8 mouse cellular contexts compared by ENCODE assay signal in genomic region chr11:69058265-69058664, GRCm38 (mm10). TPM values are rescaled to one million over a fixed set of nuclear protein-coding genes. Genes with fewer than 3 reads are reported as not detected.
DNase-seq lines count a peak whose midpoint lies in the region; ATAC-seq and TF ChIP-seq lines count a peak whose summit lies in the region.

No protein-coding gene starts in this region.

- no peak for ATAC-seq in kidney, embryonic 16.5 days (ENCODE audit: low FRiP score, low TSS enrichment)
- ATAC-seq in embryonic facial prominence, embryonic 11.5 days (replicated peaks; ENCODE audit: insufficient number of reproducible peaks, low FRiP score, low TSS enrichment, low read depth): no peak
- no peak for ATAC-seq in intestine, embryonic 15.5 days
- ATAC-seq in midbrain, postnatal 0 days (ENCODE audit: low FRiP score): no peak

- no peaks in the 10 kb centered on the region for H3K27me3 ChIP-seq in kidney, embryonic 16.5 days (ENCODE audit: insufficient read depth, low read length)
- H3K27me3 ChIP-seq in embryonic facial prominence, embryonic 11.5 days (ENCODE audit: control insufficient read depth, insufficient read depth, low read length): no peaks in the 10 kb centered on the region
- H3K27me3 ChIP-seq in intestine, embryonic 15.5 days (replicated peaks): no peaks in the 10 kb centered on the region
- H3K27me3 ChIP-seq in midbrain, postnatal 0 days (ENCODE audit: insufficient read depth, low read length): no peaks in the 10 kb centered on the region

- H3K4me3 ChIP-seq in kidney, embryonic 16.5 days (ENCODE audit: low read length): peak overlapping the region; percentile 85
- no peak overlapping the region for H3K4me3 ChIP-seq in embryonic facial prominence, embryonic 11.5 days (ENCODE audit: low read depth, low read length)
- H3K4me3 ChIP-seq in intestine, embryonic 15.5 days (replicated peaks): peak overlapping the region; percentile 89
- H3K4me3 ChIP-seq in midbrain, postnatal 0 days (ENCODE audit: low read depth, low read length): peak overlapping the region; percentile 90

- no peak for DNase-seq in kidney, adult 18-20 months
- no peak for DNase-seq in embryonic facial prominence, embryonic 11.5 days (ENCODE audit: low spot score)
- DNase-seq in midbrain, postnatal 0 days (ENCODE audit: low spot score): no peak
- no peak for DNase-seq in thymus, postnatal 0 days (ENCODE audit: low spot score)
- no peak for DNase-seq in kidney, adult 8-10 months
- no peak for DNase-seq in frontal cortex, postnatal 10 days (ENCODE audit: low spot score in 2 of 2)

- no peaks in the 10 kb centered on the region for H3K9me3 ChIP-seq in kidney, embryonic 16.5 days (ENCODE audit: low read length)
- no peaks in the 10 kb centered on the region for H3K9me3 ChIP-seq in embryonic facial prominence, embryonic 11.5 days (replicated peaks; ENCODE audit: control insufficient read depth, low read length)
- H3K9me3 ChIP-seq in intestine, embryonic 15.5 days: no peaks in the 10 kb centered on the region
- no peaks in the 10 kb centered on the region for H3K9me3 ChIP-seq in midbrain, postnatal 0 days (ENCODE audit: low read length)

- peaks cover 23% of the 10 kb centered on the region for H3K4me1 ChIP-seq in kidney, embryonic 16.5 days (ENCODE audit: insufficient read depth, low read length)
- no peaks in the 10 kb centered on the region for H3K4me1 ChIP-seq in embryonic facial prominence, embryonic 11.5 days (ENCODE audit: control insufficient read depth, insufficient read depth, low read length)
- H3K4me1 ChIP-seq in intestine, embryonic 15.5 days (replicated peaks): peaks cover 20% of the 10 kb centered on the region
- H3K4me1 ChIP-seq in midbrain, postnatal 0 days (ENCODE audit: insufficient read depth, low read length): peaks cover 10% of the 10 kb centered on the region

- H3K4me2 ChIP-seq in kidney, embryonic 16.5 days (replicated peaks; ENCODE audit: low read depth, low read length): peak overlapping the region; percentile 85
- H3K4me2 ChIP-seq in embryonic facial prominence, embryonic 11.5 days (ENCODE audit: low read depth, low read length): peak overlapping the region; percentile 45
- H3K4me2 ChIP-seq in intestine, embryonic 15.5 days (replicated peaks): peak overlapping the region; percentile 77
- H3K4me2 ChIP-seq in midbrain, postnatal 0 days (ENCODE audit: low read depth, low read length, poor library complexity, severe bottlenecking): peak overlapping the region; percentile 74

- H3K27ac ChIP-seq in kidney, embryonic 16.5 days (ENCODE audit: low read length): peak overlapping the region; percentile 88
- H3K27ac ChIP-seq in embryonic facial prominence, embryonic 11.5 days (replicated peaks; ENCODE audit: low read depth, low read length): no peak overlapping the region
- peak overlapping the region; percentile 91 for H3K27ac ChIP-seq in intestine, embryonic 15.5 days
- peak overlapping the region; percentile 92; the same call in 1 of the 2 replicates for H3K27ac ChIP-seq in midbrain, postnatal 0 days (ENCODE audit: low read depth, low read length)

- 67% methylated on average over 2 of the region's 2 CpGs for WGBS in kidney, embryonic 16.5 days
- WGBS in embryonic facial prominence, embryonic 11.5 days: 73% methylated on average over 2 of the region's 2 CpGs
- 71% methylated on average over 2 of the region's 2 CpGs for WGBS in intestine, embryonic 15.5 days
- WGBS in midbrain, postnatal 0 days: 70% methylated on average over 2 of the region's 2 CpGs

- peak overlapping the region; percentile 71 for H3K9ac ChIP-seq in kidney, embryonic 16.5 days (replicated peaks; ENCODE audit: low read length)
- H3K9ac ChIP-seq in embryonic facial prominence, embryonic 11.5 days (replicated peaks; ENCODE audit: low read length): no peak overlapping the region
- H3K9ac ChIP-seq in intestine, embryonic 15.5 days: peak overlapping the region; percentile 63
- peak overlapping the region; percentile 50 for H3K9ac ChIP-seq in midbrain, postnatal 0 days (replicated peaks; ENCODE audit: low read length, poor library complexity, severe bottlenecking)

- 0 out of 2 replicates have a peak, but pooled peaks cover 3% of the 10 kb centered on the region for H3K36me3 ChIP-seq in kidney, embryonic 16.5 days (ENCODE audit: insufficient read depth, low read length)
- no peaks in the 10 kb centered on the region for H3K36me3 ChIP-seq in embryonic facial prominence, embryonic 11.5 days (replicated peaks; ENCODE audit: control insufficient read depth, insufficient read depth, low read depth, low read length)
- H3K36me3 ChIP-seq in intestine, embryonic 15.5 days: no peaks in the 10 kb centered on the region
- no peaks in the 10 kb centered on the region for H3K36me3 ChIP-seq in midbrain, postnatal 0 days (ENCODE audit: insufficient read depth, low read length)

- no peak for TF ChIP-seq CTCF in midbrain, postnatal 0 days (IDR thresholded peaks at IDR 0.05)

RNA-seq across cellular contexts. Expression of gene Borcs6, which starts 1.3 kb away (rescaled TPM):
- 8.0 and 9.1 TPM in 2 replicates for polyA plus RNA-seq in kidney, embryonic 16.5 days (2015; fragmentation: Nextera tagmentation; extraction: Ambion mirVana)
- polyA plus RNA-seq in embryonic facial prominence, embryonic 11.5 days (2014; fragmentation: Nextera tagmentation; extraction: Ambion mirVana): 6.4 and 7.7 TPM in 2 replicates
- polyA plus RNA-seq in intestine, embryonic 15.5 days (2015; fragmentation: Nextera tagmentation; extraction: Ambion mirVana): 8.6 and 8.9 TPM in 2 replicates
- total RNA-seq in midbrain, postnatal 0 days (2014; rRNA removed): 33.3 and 39.0 TPM in 2 replicates
- 21.1 and 21.3 TPM in 2 replicates for polyA plus RNA-seq in midbrain, postnatal 0 days (2015; fragmentation: Nextera tagmentation; extraction: Ambion mirVana)
- 9.8 and 12.4 TPM in 2 replicates for polyA plus RNA-seq in thymus, postnatal 0 days (2015; fragmentation: Nextera tagmentation; extraction: Ambion mirVana)

RNA-seq across cellular contexts. Expression of gene Tmem107, which starts 12.3 kb away (rescaled TPM):
- polyA plus RNA-seq in kidney, embryonic 16.5 days (2015; fragmentation: Nextera tagmentation; extraction: Ambion mirVana): 61.0 and 68.1 TPM in 2 replicates
- polyA plus RNA-seq in embryonic facial prominence, embryonic 11.5 days (2014; fragmentation: Nextera tagmentation; extraction: Ambion mirVana): 40.4 and 43.1 TPM in 2 replicates
- 43.7 and 47.6 TPM in 2 replicates for polyA plus RNA-seq in intestine, embryonic 15.5 days (2015; fragmentation: Nextera tagmentation; extraction: Ambion mirVana)
- 42.4 and 61.8 TPM in 2 replicates for total RNA-seq in midbrain, postnatal 0 days (2014; rRNA removed)
- 23.8 and 27.8 TPM in 2 replicates for polyA plus RNA-seq in midbrain, postnatal 0 days (2015; fragmentation: Nextera tagmentation; extraction: Ambion mirVana)
- 29.8 and 33.2 TPM in 2 replicates for polyA plus RNA-seq in thymus, postnatal 0 days (2015; fragmentation: Nextera tagmentation; extraction: Ambion mirVana)

RNA-seq across cellular contexts. Expression of gene Aurkb, which starts 12.8 kb away (rescaled TPM):
- polyA plus RNA-seq in kidney, embryonic 16.5 days (2015; fragmentation: Nextera tagmentation; extraction: Ambion mirVana): 176 and 177 TPM in 2 replicates
- polyA plus RNA-seq in embryonic facial prominence, embryonic 11.5 days (2014; fragmentation: Nextera tagmentation; extraction: Ambion mirVana): 162 and 175 TPM in 2 replicates
- polyA plus RNA-seq in intestine, embryonic 15.5 days (2015; fragmentation: Nextera tagmentation; extraction: Ambion mirVana): 133 and 135 TPM in 2 replicates
- total RNA-seq in midbrain, postnatal 0 days (2014; rRNA removed): 6.9 and 10.5 TPM in 2 replicates
- polyA plus RNA-seq in midbrain, postnatal 0 days (2015; fragmentation: Nextera tagmentation; extraction: Ambion mirVana): 6.0 and 6.9 TPM in 2 replicates
- polyA plus RNA-seq in thymus, postnatal 0 days (2015; fragmentation: Nextera tagmentation; extraction: Ambion mirVana): 134 and 154 TPM in 2 replicates

RNA-seq across cellular contexts. Expression of gene Vamp2, which starts 30.0 kb away (rescaled TPM):
- 81.5 and 114 TPM in 2 replicates for polyA plus RNA-seq in kidney, embryonic 16.5 days (2015; fragmentation: Nextera tagmentation; extraction: Ambion mirVana)
- 48.8 and 61.9 TPM in 2 replicates for polyA plus RNA-seq in embryonic facial prominence, embryonic 11.5 days (2014; fragmentation: Nextera tagmentation; extraction: Ambion mirVana)
- polyA plus RNA-seq in intestine, embryonic 15.5 days (2015; fragmentation: Nextera tagmentation; extraction: Ambion mirVana): 61.8 and 64.2 TPM in 2 replicates
- total RNA-seq in midbrain, postnatal 0 days (2014; rRNA removed): 144 and 157 TPM in 2 replicates
- polyA plus RNA-seq in midbrain, postnatal 0 days (2015; fragmentation: Nextera tagmentation; extraction: Ambion mirVana): 591 and 600 TPM in 2 replicates
- 35.9 and 38.5 TPM in 2 replicates for polyA plus RNA-seq in thymus, postnatal 0 days (2015; fragmentation: Nextera tagmentation; extraction: Ambion mirVana)

RNA-seq across cellular contexts. Expression of gene Per1, which starts 36.8 kb away (rescaled TPM):
- 11.4 and 15.6 TPM in 2 replicates for polyA plus RNA-seq in kidney, embryonic 16.5 days (2015; fragmentation: Nextera tagmentation; extraction: Ambion mirVana)
- polyA plus RNA-seq in embryonic facial prominence, embryonic 11.5 days (2014; fragmentation: Nextera tagmentation; extraction: Ambion mirVana): 5.5 and 6.5 TPM in 2 replicates
- polyA plus RNA-seq in intestine, embryonic 15.5 days (2015; fragmentation: Nextera tagmentation; extraction: Ambion mirVana): 11.9 and 15.6 TPM in 2 replicates
- total RNA-seq in midbrain, postnatal 0 days (2014; rRNA removed): 28.5 and 47.1 TPM in 2 replicates
- 11.8 and 15.4 TPM in 2 replicates for polyA plus RNA-seq in midbrain, postnatal 0 days (2015; fragmentation: Nextera tagmentation; extraction: Ambion mirVana)
- polyA plus RNA-seq in thymus, postnatal 0 days (2015; fragmentation: Nextera tagmentation; extraction: Ambion mirVana): 3.5 and 4.7 TPM in 2 replicates

Comparison
In these comparisons a context has a peak if more than half of its experiments do, and no peak if none do; other contexts are left out.
1. RNA of gene Aurkb, which starts 12.8 kb away (polyA plus RNA-seq): 176 to 177 TPM in kidney, embryonic 16.5 days, 162 to 175 TPM in embryonic facial prominence, embryonic 11.5 days, 134 to 154 TPM in thymus, postnatal 0 days and 133 to 135 TPM in intestine, embryonic 15.5 days; 6.0 to 6.9 TPM in midbrain, postnatal 0 days; every median in the first group is over 10 times any median in the second.
2. Peak in every context shown above with its lines, with median percentiles within 50 percentile points of each other: H3K4me2 ChIP-seq.